Mouse (Mus musculus) brain, embryonic 14.5 days (tissue): ENCODE data around the gene Tnp2. TPM values are rescaled to one million over a fixed set of nuclear protein-coding genes. Genes with fewer than 3 reads are reported as not detected.

Source experiments
- DNase-seq: peaks from one replicate; pipeline ENCODE4 v3.0.0-alpha.2; 2011; ENCODE audit warnings: low read depth
- CTCF ChIP-seq: fragments of 200-500 bp; IDR thresholded peaks from 2 replicates; pipeline ENCODE4 v1.5.1; 2012; ENCODE audit warnings: inconsistent platforms, mild to moderate bottlenecking, moderate library complexity, borderline replicate concordance; ENCODE audit not compliant: insufficient read depth, insufficient read length; ENCODE audit errors: extremely low read depth
- POLR2A ChIP-seq: fragments of 200-500 bp; IDR thresholded peaks from 2 replicates; pipeline ENCODE4 v1.6.1; 2012; ENCODE audit warnings: mild to moderate bottlenecking, inconsistent platforms, borderline replicate concordance; ENCODE audit not compliant: poor library complexity, insufficient read depth, insufficient read length, severe bottlenecking; ENCODE audit errors: extremely low read depth
- polyA plus RNA-seq: library from polyadenylated mRNA; depleted of rRNA; stranded (reverse); fragments of >200 nt; gene quantifications from 2 replicates; pipeline ENCODE4 v1.2.3, GENCODE M21; 2012

Tnp2 gene
- polyA plus RNA-seq, 1 experiment: not detected

- no peak for TF ChIP-seq CTCF
- no peak for TF ChIP-seq POLR2A
- no peak for DNase-seq
Observed at GRCm38 (mm10) chr16:10780631-10781120, 7.8 kb downstream of the Tnp2 start.

DNA sequence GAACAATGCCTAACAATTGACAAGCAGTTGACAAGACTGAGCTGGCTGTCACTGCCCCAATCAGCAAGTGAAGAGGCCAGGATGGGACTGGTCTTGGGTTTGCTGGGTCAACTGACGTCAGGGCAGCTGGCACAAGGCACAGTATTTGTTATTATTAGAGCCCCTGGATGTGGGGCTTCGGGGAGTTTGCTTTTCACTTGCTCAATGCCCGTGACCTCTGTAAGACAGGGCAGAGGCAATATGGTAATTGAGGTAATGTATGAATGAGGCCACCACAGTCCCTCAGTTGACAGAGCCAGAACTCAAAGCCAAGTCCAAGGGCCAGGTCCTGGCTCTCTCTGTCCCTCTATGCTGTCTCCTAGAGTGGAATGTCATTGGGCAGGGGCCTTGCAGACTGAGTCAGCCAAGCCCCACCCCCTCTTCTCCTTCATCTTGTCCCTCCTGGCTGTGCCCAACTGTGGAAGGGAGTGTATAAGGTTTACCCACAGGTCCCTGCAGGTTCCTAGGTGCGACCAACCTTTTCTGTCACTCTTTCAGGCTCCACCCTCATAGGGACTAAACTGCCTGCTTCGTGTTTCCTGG is 10.8 kb downstream of the Tnp2 start:
- no peak for TF ChIP-seq CTCF
- TF ChIP-seq POLR2A: no peak
- DNase-seq: no peak

GRCm38 (mm10) chr16:10776322-10776721 is 12.1 kb downstream of the Tnp2 start:
- no peak for DNase-seq

GRCm38 (mm10) chr16:10774726-10775125 is 13.7 kb downstream of the Tnp2 start:
- no peak for DNase-seq
- TF ChIP-seq POLR2A (no peak), CTCF (no peak)

More at GRCm38 (mm10) chr16:10776322-10776721, 12.1 kb downstream of the Tnp2 start:
- TF ChIP-seq POLR2A (no peak), CTCF (no peak)

GRCm38 (mm10) chr16:10773543-10773942 is 14.9 kb downstream of the Tnp2 start:
- no peak for DNase-seq
- TF ChIP-seq CTCF (no peak), POLR2A (no peak)

- no peak for DNase-seq
- TF ChIP-seq CTCF (no peak), POLR2A (no peak)
Observed at GRCm38 (mm10) chr16:10771769-10772510, 16.5 kb downstream of the Tnp2 start.

- DNase-seq: no peak
- TF ChIP-seq CTCF (peak; percentile 9; the same call in 1 of the 2 replicates), POLR2A (no peak)
Observed at GRCm38 (mm10) chr16:10770531-10771325, 17.7 kb downstream of the Tnp2 start.

GRCm38 (mm10) chr16:10769661-10770060 is 18.8 kb downstream of the Tnp2 start:
- TF ChIP-seq POLR2A (no peak), CTCF (no peak)

GRCm38 (mm10) chr16:10768821-10769220 is 19.6 kb downstream of the Tnp2 start:
- TF ChIP-seq POLR2A (no peak), CTCF (no peak)
- DNase-seq: no peak

More at GRCm38 (mm10) chr16:10769661-10770060, 18.8 kb downstream of the Tnp2 start:
- DNase-seq: no peak

GRCm38 (mm10) chr16:10767158-10767557 is 21.3 kb downstream of the Tnp2 start:
- DNase-seq: peak; percentile 74
- TF ChIP-seq CTCF: peak; percentile 67; the same call in 1 of the 2 replicates
- no peak for TF ChIP-seq POLR2A

GRCm38 (mm10) chr16:10764323-10764722 is 24.1 kb downstream of the Tnp2 start:
- DNase-seq: no peak
- TF ChIP-seq POLR2A (no peak), CTCF (no peak)
